Mouse (Mus musculus): ENCODE data around the gene Gtf2h4. TPM values are rescaled to one million over a fixed set of nuclear protein-coding genes. Genes with fewer than 3 reads are reported as not detected.

The Gtf2h4 gene
- polyA plus RNA-seq (2017; shearing (Covaris generic)): 31.0 TPM

GRCm38 (mm10) chr17:35673416-35674035, at the start of gene Gtf2h4:
TSS of gene Gtf2h4 (minus strand) at chr17:35673739.

GRCm38 (mm10) chr17:35704621-35705464, 31.3 kb upstream of the Gtf2h4 start, which contains the start of gene Ddr1:
TSS of gene Ddr1 (minus strand) at chr17:35704621.

GRCm38 (mm10) chr17:35667334-35668065, 6.0 kb downstream of the Gtf2h4 start, which contains the start of gene Vars2:
TSS of gene Vars2 (minus strand) at chr17:35667592.

DNA sequence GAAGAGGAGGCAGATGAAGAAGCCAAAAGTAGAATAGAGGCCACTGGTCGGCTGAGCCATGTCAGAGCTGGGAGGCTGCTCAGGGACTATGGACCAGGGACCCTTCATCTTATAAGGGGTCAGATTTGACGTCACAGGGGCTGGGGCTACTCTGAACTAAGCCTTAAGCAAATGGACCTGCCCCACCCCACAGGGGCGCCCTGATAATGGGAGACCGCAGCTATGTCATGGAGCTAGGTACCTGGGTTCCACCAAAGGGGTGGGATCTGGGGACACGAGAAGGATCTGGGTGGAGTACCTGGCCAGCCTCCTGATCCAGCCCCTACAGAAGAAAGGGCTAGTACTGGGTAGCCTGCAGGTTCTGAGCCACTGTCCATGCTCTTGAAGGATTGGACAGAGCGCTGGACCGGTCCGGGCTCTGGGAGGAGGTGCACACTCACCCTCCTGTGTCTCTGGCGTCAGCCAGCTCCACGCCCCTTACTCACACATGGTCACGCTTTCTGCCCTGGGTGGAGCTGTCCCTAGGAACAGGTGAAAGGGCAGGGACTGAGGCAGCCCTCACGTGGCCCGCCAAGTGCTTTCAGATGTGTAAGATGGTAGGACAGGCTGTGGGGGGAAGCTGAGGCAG, 29.8 kb downstream of the Gtf2h4 start, which contains the start of gene Mucl3:
Mucl3 (minus strand) TSS at position 87 of the 628 bp plus-strand sequence.

GRCm38 (mm10) chr17:35626537-35626936, 47.0 kb downstream of the Gtf2h4 start, which contains the start of gene Gm9573:
TSS of gene Gm9573 (minus strand) at chr17:35626637.

Other genes starting within 250 kb of the Gtf2h4 start
- 632 TPM for gene H2-Q6, start 248.9 kb downstream of the Gtf2h4 start, polyA plus RNA-seq (2017; shearing (Covaris generic))
- 2,029 TPM for gene H2-Q7, start 234.6 kb downstream of the Gtf2h4 start, polyA plus RNA-seq (2017; shearing (Covaris generic))
- gene H2-Q10, start 203.7 kb downstream of the Gtf2h4 start, polyA plus RNA-seq (2017; shearing (Covaris generic)): 20.6 TPM
- gene Pou5f1, start 167.7 kb downstream of the Gtf2h4 start, polyA plus RNA-seq (2017; shearing (Covaris generic)): 0.13 TPM
- 14.8 TPM for gene Tcf19, start 156.9 kb downstream of the Gtf2h4 start, polyA plus RNA-seq (2017; shearing (Covaris generic))
- gene Cchcr1, start 156.6 kb downstream of the Gtf2h4 start, polyA plus RNA-seq (2017; shearing (Covaris generic)): 9.9 TPM
- gene Psors1c2, start 140.5 kb downstream of the Gtf2h4 start, polyA plus RNA-seq (2017; shearing (Covaris generic)): not detected
- not detected for gene Cdsn, start 121.6 kb downstream of the Gtf2h4 start, polyA plus RNA-seq (2017; shearing (Covaris generic))
- gene 2300002M23Rik, start 106.3 kb downstream of the Gtf2h4 start, polyA plus RNA-seq (2017; shearing (Covaris generic)): not detected
- not detected for gene Sfta2, start 72.2 kb downstream of the Gtf2h4 start, polyA plus RNA-seq (2017; shearing (Covaris generic))
- not detected for gene Gm9573, start 47.1 kb downstream of the Gtf2h4 start, polyA plus RNA-seq (2017; shearing (Covaris generic))
- 0.07 TPM for gene Mucl3, start 30.0 kb downstream of the Gtf2h4 start, polyA plus RNA-seq (2017; shearing (Covaris generic))
- 36.5 TPM for gene Vars2, start 6.1 kb downstream of the Gtf2h4 start, polyA plus RNA-seq (2017; shearing (Covaris generic))
- gene Ddr1, start 30.9 kb upstream of the Gtf2h4 start, polyA plus RNA-seq (2017; shearing (Covaris generic)): 6.1 TPM
- gene Ier3, start 147.9 kb upstream of the Gtf2h4 start, polyA plus RNA-seq (2017; shearing (Covaris generic)): 0.53 TPM
- 52.9 TPM for gene Flot1, start 149.5 kb upstream of the Gtf2h4 start, polyA plus RNA-seq (2017; shearing (Covaris generic))
- 111 TPM for gene Tubb5, start 164.6 kb upstream of the Gtf2h4 start, polyA plus RNA-seq (2017; shearing (Covaris generic))
- 12.9 TPM for gene Mdc1, start 167.8 kb upstream of the Gtf2h4 start, polyA plus RNA-seq (2017; shearing (Covaris generic))
- gene Nrm, start 187.6 kb upstream of the Gtf2h4 start, polyA plus RNA-seq (2017; shearing (Covaris generic)): 27.5 TPM
- gene Ppp1r18, start 191.9 kb upstream of the Gtf2h4 start, polyA plus RNA-seq (2017; shearing (Covaris generic)): 592 TPM
- 62.8 TPM for gene Dhx16, start 206.1 kb upstream of the Gtf2h4 start, polyA plus RNA-seq (2017; shearing (Covaris generic))
- gene 2310061I04Rik, start 223.7 kb upstream of the Gtf2h4 start, polyA plus RNA-seq (2017; shearing (Covaris generic)): 41.8 TPM
- 19.2 TPM for gene Atat1, start 236.3 kb upstream of the Gtf2h4 start, polyA plus RNA-seq (2017; shearing (Covaris generic))
- 80.8 TPM for gene Mrps18b, start 242.7 kb upstream of the Gtf2h4 start, polyA plus RNA-seq (2017; shearing (Covaris generic))
- 56.7 TPM for gene Ppp1r10, start 242.7 kb upstream of the Gtf2h4 start, polyA plus RNA-seq (2017; shearing (Covaris generic))

All from CD4-positive, CD25-positive, alpha-beta regulatory T cell (primary cell).